Mouse (Mus musculus) layer of hippocampus, adult 9-11 months (tissue): ENCODE results near the gene Tnfrsf1b.

Experiments
- DNase-seq: peaks from one replicate; pipeline ENCODE4 v3.0.0; 2022

Gene Tnfrsf1b

GRCm38 (mm10) chr4:145246173-145247011, at the start of gene Tnfrsf1b:
Gene Tnfrsf1b, minus strand, starts transcription at chr4:145246870.
- DNase-seq = peak; percentile 42

DNA sequence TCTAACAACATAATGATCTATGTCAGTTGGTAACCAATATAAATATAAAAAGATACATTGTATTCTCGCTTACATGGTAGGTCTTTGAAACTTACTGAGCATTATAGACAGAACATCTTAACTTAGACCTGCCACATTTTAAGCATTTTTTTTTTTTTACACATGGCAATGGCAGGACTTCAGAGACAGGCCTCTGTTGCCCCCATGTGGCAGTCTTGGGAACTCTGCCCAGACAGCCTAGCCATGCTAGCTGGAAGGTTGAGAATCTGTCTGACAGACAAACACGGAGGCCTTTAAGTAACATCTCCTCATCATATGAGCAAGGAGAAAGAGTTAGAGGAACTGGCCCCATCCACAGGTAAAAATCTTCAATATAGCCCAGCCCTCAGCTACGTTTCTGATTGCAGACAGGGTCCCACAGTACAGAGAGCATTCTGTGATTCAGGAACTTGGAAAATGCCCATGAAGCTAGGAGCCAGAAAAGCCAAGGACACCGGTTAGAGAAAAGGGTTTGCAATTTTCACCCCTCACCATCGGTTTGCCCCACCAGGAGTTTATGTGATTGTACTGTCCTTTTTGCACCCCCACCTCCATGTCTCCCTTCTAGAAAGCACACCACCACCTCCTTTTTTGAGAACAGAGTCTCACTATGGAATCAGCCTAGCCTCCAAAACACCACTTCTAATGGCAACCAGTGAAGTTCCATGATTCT, 49.1 kb upstream of the Tnfrsf1b start:
- DNase-seq = peak; percentile 33

- no peak for DNase-seq
These were observed 47.9 kb upstream of the Tnfrsf1b start for GRCm38 (mm10) chr4:145294588-145294987.

DNA sequence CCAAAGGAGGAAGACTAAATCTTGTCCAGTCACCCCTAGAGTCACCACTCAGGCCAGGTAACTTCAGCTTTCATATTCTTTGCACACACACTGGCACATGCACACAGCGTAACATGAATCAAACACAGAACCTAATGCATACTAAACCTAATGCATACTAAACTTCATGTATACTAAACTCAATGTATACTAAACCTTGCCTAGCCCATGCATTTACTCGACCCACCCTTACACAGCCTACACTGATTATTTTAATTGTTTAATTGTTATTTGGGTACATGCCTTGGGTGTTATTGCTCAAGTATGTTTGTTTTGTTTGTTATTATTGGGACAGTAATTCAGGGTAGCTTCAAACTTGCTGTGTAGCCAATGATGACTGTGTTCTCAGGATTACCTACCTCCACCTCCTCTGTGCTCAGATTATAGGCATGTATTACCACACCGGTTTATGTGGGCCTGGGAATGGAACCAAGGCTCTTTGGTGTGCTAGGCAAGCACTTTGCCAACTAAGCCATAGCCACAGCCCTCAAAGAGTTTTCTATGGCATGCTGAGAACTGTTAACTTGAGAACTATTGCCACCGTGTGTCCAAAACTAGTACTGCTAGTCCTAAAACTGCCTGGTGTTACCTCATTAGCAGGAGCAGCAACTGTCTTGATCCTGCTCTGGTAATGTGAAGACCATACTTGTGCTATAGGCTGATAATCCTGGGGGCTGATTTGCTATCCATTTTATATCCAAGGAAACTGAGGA, 39.9 kb upstream of the Tnfrsf1b start:
- DNase-seq = peak; percentile 73

GRCm38 (mm10) chr4:145284675-145285074, 38.0 kb upstream of the Tnfrsf1b start:
- no peak for DNase-seq

- no peak for DNase-seq
These were observed 36.8 kb upstream of the Tnfrsf1b start for GRCm38 (mm10) chr4:145283441-145283840.

GRCm38 (mm10) chr4:145280966-145281365, 34.3 kb upstream of the Tnfrsf1b start:
- DNase-seq = no peak

GRCm38 (mm10) chr4:145278724-145279370, 32.2 kb upstream of the Tnfrsf1b start:
- DNase-seq = no peak

DNA sequence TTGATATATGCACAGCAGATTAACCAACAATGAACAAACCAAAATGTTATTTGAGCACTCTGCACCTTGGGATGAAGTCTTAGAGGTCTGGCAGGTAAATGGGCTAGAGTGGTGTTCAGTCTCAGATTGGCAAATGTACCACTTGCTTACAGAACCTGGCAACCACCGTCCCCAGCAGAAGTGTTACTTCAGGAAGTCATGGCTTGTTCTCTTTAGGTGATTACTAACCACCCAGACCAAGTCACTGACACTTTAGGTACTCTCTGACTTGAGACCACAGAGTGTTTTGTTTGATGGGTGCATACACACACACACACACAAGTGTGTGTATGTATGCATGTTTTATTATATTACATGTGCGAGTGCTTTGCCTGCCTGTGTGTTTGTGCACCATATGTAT, 31.6 kb upstream of the Tnfrsf1b start:
- no peak for DNase-seq

GRCm38 (mm10) chr4:145276368-145277249, 29.9 kb upstream of the Tnfrsf1b start:
- DNase-seq = no peak

GRCm38 (mm10) chr4:145274887-145275286, 28.2 kb upstream of the Tnfrsf1b start:
- DNase-seq = no peak

GRCm38 (mm10) chr4:145273923-145274322, 27.3 kb upstream of the Tnfrsf1b start:
- DNase-seq = no peak

DNA sequence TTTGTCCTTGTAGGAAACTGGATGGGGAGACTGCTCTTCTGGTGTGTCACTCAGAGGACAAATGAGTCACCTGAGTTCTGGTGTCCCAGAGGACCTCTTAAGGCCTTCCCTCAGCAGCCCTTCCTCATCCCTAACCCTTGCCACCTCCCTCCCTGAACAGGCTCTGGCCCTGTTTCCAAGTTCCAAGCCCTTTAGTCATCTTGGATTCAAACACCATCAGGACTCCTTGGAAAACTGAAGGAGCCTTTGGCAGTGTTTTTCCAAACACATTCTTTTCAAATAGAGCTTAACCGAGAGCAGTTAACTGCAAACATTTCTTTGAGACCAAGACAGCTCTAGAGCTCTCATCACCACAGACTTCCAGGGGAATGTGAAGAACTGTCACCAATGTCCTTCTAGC, 26.1 kb upstream of the Tnfrsf1b start:
- DNase-seq = no peak

- no peak for DNase-seq
These were observed 25.0 kb upstream of the Tnfrsf1b start for GRCm38 (mm10) chr4:145271634-145272033.

DNA sequence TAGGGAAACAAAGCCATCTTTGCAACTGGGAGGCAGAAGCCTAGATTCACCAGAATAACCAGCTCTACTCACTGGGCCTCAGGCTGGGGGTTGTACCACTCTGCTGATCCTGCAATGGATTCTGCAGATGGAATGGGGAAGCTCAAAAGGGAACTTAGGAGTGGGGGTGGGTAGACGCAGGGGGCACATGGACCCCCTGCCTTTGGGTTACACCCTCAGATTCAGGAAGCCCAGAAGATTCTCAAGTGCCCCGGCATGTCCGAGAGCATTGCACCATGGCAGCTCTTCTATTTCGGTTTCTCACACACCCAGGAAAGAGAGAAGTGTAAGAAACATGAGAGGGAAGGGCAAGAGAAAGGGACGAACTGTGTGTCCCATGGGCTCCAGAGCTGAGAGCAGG, 23.5 kb upstream of the Tnfrsf1b start:
- DNase-seq = peak; percentile 67

GRCm38 (mm10) chr4:145267631-145268110, 21.0 kb upstream of the Tnfrsf1b start:
- peak; percentile 53 for DNase-seq

- no peak for DNase-seq
These were observed 19.8 kb upstream of the Tnfrsf1b start for GRCm38 (mm10) chr4:145266505-145266904.

DNA sequence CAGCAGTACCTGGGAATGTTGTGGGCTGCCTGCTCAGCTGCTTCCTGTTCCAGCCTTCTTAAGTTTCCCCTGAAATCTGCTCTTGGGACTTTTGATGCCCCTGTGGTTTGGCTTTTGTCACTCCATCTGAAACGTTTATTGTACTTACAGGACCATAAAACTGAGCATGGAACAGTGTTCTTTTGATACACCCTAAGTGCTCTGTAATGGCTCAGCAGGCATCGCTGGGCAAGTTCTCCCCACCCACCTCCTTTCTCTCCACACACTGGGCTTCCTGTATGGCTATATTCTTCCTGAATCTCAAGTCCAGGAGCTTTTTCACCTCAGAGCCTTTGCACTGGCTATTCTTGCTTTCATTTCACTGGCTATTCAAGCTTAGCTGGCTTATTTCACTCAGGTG, 18.1 kb upstream of the Tnfrsf1b start:
- DNase-seq = no peak

- no peak for DNase-seq
These were observed 16.9 kb upstream of the Tnfrsf1b start for GRCm38 (mm10) chr4:145263583-145263982.

- DNase-seq = no peak
These were observed 14.1 kb upstream of the Tnfrsf1b start for GRCm38 (mm10) chr4:145260802-145261201.

DNA sequence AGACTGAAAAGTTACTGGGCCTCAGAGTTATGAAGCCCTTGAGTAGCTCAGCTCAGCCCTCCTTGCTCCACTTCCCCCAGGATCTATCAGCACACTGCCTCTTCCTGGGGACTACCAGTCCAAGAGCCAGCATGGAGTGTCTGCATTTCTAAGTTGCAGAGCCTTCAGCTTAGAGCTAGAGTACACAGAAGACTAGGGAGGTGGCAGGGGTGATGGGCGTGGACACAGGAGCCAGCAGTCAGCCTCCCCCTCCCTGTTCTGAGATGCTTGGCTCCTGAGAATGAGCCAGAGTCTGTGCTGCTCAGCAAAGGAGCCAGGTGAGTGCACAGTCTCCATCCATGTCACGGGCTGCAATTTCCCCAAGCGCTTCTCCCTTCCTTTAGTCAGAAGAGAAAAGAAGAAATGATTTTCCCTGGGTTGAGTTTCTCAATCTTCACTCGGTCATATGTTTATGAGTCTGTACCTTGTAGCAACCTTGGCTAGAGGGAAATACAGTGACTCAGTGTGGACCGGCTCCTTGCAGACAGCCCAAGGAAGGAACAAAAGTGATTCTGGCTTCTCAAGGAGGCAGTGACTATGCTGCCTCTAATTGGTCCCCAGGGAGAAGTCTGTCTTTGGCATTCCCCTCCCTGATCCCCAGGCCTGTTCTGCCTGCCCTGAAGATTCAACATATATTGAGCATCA, 11.2 kb upstream of the Tnfrsf1b start:
- DNase-seq = no peak
